Mouse (Mus musculus): ENCODE measurements at regions not wholly inside any gene's neighbourhood (a gene's known extent, or its start where the extent isn't known, plus 50 kb on each side); places are given as distances from the start of the nearest gene placed in this dataset.

DNA sequence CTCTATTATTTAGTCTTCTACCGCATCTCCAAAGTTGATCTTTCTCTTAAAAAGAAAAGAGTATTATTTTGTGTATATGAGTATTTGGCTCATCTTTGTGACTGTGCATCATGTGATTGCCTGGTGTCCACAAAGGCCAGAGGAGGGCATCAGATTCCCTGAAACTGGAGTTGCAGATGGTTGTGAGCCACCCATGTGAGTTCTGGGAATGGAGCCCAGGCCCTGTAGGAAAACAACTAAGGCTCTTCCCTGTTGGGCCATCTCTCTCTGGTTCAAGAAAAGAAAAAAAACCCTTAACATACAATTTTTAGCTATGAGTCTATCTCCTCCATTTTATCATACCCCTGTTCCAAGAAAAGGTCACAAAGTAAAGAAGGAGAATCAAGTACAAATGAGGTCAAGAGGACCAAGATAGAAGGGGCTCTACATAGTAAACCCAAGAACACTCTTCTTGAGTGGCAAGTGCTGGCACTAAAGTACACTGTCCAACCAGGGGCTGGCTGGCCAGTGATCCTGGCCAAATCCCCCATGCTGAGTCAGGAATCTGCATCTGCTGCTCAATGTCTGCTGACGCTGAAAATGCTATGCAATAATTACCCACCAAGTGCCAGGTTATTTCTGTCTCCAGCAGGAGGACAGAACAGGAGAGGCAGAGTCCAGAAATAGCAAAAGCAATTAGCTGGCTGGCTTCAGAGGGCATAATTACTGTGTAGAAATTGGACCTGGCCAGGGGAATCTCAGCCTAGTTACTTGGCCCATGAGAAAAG lies 108.2 kb upstream of the B3gat1 start:
- Histone ChIP-seq H3K36me3 (ENCODE audit: control insufficient read depth, insufficient read depth, low read length) (no peaks in the 10 kb centered on the region), H3K4me1 (ENCODE audit: control insufficient read depth, insufficient read depth, low read length) (no peaks in the 10 kb centered on the region), H3K4me2 (ENCODE audit: low read length) (no peak overlapping the region), H3K27ac (ENCODE audit: low read length) (no peak overlapping the region), H3K4me3 (ENCODE audit: low read depth, low read length) (no peak overlapping the region), H3K27me3 (ENCODE audit: control insufficient read depth, insufficient read depth, low read depth, low read length) (no peaks in the 10 kb centered on the region), H3K9ac (ENCODE audit: low read depth, low read length) (no peak overlapping the region), H3K9me3 (replicated peaks; ENCODE audit: control insufficient read depth, low read length, poor library complexity, severe bottlenecking) (no peaks in the 10 kb centered on the region)
- ATAC-seq = no peak
- WGBS = 74% methylated on average over 2 of the region's 2 CpGs

DNA sequence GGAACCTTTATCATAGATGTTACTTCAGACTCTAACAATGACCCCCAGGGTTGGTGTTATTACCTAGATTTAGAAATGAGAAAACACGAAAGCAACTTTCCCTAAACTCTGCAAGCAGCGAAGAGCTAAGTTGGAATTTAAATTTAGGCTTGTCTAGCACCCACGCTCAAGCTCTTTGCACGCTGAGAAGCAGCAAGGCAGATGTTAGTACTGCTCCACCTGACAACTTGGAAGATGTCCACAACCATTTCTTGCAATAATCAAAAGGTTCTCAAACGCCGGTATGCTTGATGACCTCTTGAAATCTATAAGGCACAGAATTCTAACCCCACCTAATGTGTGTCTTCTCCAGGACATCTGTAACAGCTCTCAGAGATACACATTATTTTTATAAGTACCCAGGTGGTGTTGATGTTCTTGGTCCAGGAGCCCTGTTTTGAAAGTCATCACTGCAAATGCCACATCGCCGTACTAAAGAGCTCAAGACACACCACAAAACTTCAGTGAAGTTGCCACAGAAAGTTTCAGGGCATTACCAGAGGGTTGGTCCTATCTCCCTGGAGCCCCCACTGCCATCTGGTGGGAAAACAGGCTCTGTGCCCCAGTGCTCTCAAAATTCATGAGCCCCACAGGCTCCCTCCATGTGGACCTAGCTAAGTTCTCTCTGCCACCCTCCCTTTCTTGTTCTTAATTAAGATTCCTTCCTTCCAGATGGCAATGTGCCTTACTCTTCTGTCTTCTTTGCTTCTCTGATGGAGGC lies 100.5 kb upstream of the B3gat1 start:
- ATAC-seq = no peak
- Histone ChIP-seq H3K4me1 (ENCODE audit: control insufficient read depth, insufficient read depth, low read length) (no peaks in the 10 kb centered on the region), H3K9ac (ENCODE audit: low read depth, low read length) (no peak overlapping the region), H3K27ac (ENCODE audit: low read length) (no peak overlapping the region), H3K4me3 (ENCODE audit: low read depth, low read length) (no peak overlapping the region), H3K36me3 (ENCODE audit: control insufficient read depth, insufficient read depth, low read length) (no peaks in the 10 kb centered on the region), H3K9me3 (replicated peaks; ENCODE audit: control insufficient read depth, low read length, poor library complexity, severe bottlenecking) (no peaks in the 10 kb centered on the region), H3K27me3 (ENCODE audit: control insufficient read depth, insufficient read depth, low read depth, low read length) (no peaks in the 10 kb centered on the region), H3K4me2 (ENCODE audit: low read length) (no peak overlapping the region)
- 93% methylated on average over 8 of the region's 8 CpGs for WGBS

DNA sequence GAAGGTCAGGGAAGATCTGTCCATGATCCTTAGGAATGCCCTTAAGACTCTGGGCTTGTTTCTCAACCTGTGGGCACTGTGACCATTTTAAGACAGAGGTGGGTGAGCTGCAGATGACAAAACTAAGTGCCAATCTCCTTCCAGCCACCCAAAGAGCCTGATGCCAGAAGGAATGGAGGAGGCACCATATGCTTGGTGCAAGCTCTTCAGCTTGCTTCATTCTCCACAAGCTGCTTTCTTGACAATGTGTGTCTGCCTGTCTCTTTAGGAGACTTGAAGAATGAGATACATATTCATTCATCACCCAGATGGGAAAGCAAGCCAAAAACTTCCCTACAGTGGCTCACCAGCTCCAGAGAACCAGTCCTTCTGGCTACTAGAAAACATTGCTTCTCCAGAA lies 98.3 kb upstream of the B3gat1 start:
- Histone ChIP-seq H3K4me2 (ENCODE audit: low read length) (no peak overlapping the region), H3K36me3 (ENCODE audit: control insufficient read depth, insufficient read depth, low read length) (no peaks in the 10 kb centered on the region), H3K9me3 (replicated peaks; ENCODE audit: control insufficient read depth, low read length, poor library complexity, severe bottlenecking) (no peaks in the 10 kb centered on the region), H3K27ac (ENCODE audit: low read length) (no peak overlapping the region), H3K4me3 (ENCODE audit: low read depth, low read length) (no peak overlapping the region), H3K4me1 (ENCODE audit: control insufficient read depth, insufficient read depth, low read length) (no peaks in the 10 kb centered on the region), H3K27me3 (ENCODE audit: control insufficient read depth, insufficient read depth, low read depth, low read length) (no peaks in the 10 kb centered on the region), H3K9ac (ENCODE audit: low read depth, low read length) (no peak overlapping the region)
- no peak for ATAC-seq

DNA sequence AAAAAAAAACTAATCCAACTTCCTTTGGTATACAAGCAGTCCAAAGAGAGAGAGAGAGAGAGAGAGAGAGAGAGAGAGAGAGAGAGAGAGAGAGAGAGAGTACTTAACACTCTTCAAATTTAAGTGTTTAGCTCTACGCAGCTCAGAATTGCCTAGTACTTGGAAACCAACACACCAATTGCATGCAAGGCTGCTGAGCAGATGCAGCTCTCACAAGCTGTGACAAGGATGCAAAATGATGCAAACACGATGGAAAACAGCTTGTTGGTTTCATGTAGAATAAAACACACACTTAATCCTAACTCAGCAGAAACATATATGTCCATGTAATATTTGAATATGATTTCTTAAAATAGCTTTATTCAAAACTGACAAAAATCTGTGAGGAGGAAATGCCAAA lies 94.9 kb upstream of the B3gat1 start:
- WGBS = 82% methylated on average over 2 of the region's 2 CpGs
- Histone ChIP-seq H3K9ac (ENCODE audit: low read depth, low read length) (no peak overlapping the region), H3K9me3 (replicated peaks; ENCODE audit: control insufficient read depth, low read length, poor library complexity, severe bottlenecking) (no peaks in the 10 kb centered on the region), H3K27ac (ENCODE audit: low read length) (no peak overlapping the region), H3K27me3 (ENCODE audit: control insufficient read depth, insufficient read depth, low read depth, low read length) (no peaks in the 10 kb centered on the region), H3K4me3 (ENCODE audit: low read depth, low read length) (no peak overlapping the region), H3K4me2 (ENCODE audit: low read length) (no peak overlapping the region), H3K36me3 (ENCODE audit: control insufficient read depth, insufficient read depth, low read length) (no peaks in the 10 kb centered on the region), H3K4me1 (ENCODE audit: control insufficient read depth, insufficient read depth, low read length) (no peaks in the 10 kb centered on the region)
- ATAC-seq = no peak

DNA sequence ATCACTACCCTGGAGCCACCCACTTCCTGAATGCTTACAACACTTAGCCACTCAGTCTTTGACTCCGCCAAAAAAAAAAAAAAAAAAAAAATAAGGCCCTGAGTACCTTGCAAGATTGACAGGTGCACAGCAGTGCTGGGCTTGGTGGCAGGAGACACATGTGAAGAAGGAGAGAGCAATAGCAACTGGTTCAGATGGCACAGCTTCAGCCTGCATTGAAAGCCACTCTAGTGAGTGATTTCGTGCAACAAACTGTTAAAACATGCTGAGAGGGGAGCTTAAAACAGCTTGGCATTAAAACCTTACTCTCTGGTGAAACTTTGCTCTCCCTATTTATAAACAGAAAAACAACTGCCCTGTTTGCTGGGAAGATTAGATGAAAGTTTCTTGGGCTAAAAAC lies 91.2 kb upstream of the B3gat1 start:
- Histone ChIP-seq H3K4me3 (ENCODE audit: low read depth, low read length) (no peak overlapping the region), H3K9me3 (replicated peaks; ENCODE audit: control insufficient read depth, low read length, poor library complexity, severe bottlenecking) (no peaks in the 10 kb centered on the region), H3K4me1 (ENCODE audit: control insufficient read depth, insufficient read depth, low read length) (no peaks in the 10 kb centered on the region), H3K4me2 (ENCODE audit: low read length) (no peak overlapping the region), H3K27ac (ENCODE audit: low read length) (no peak overlapping the region), H3K9ac (ENCODE audit: low read depth, low read length) (no peak overlapping the region), H3K36me3 (ENCODE audit: control insufficient read depth, insufficient read depth, low read length) (no peaks in the 10 kb centered on the region), H3K27me3 (ENCODE audit: control insufficient read depth, insufficient read depth, low read depth, low read length) (no peaks in the 10 kb centered on the region)
- no peak for ATAC-seq
- 64% methylated on average over 2 of the region's 2 CpGs for WGBS

DNA sequence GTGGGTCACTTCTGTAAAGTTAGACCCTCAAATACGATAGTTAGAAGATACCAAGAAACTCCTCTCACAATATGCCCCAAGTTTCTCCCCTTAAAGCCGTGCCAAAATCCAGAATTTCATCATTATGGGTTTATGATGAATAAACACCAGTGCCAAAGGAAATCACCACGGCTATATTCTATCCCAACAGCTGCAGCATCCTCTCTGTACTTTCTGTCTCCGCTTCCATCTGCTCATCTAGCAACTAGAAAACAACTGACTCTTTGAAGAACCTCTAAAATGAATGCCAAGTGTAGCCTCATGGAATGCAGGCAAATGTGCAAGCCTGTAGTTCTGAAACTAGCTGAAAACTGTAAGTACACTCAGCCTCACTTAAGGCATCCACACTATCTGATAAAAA lies 90.7 kb upstream of the B3gat1 start:
- no peaks in the 10 kb centered on the region for H3K4me1 ChIP-seq (ENCODE audit: control insufficient read depth, insufficient read depth, low read length)
- no peak overlapping the region for H3K27ac ChIP-seq (ENCODE audit: low read length)
- H3K4me3 ChIP-seq (ENCODE audit: low read depth, low read length) = no peak overlapping the region
- H3K36me3 ChIP-seq (ENCODE audit: control insufficient read depth, insufficient read depth, low read length) = no peaks in the 10 kb centered on the region
- ATAC-seq = no peak
- no peak overlapping the region for H3K9ac ChIP-seq (ENCODE audit: low read depth, low read length)
- H3K27me3 ChIP-seq (ENCODE audit: control insufficient read depth, insufficient read depth, low read depth, low read length) = no peaks in the 10 kb centered on the region
- 87% methylated on average over 4 of the region's 4 CpGs for WGBS
- H3K4me2 ChIP-seq (ENCODE audit: low read length) = no peak overlapping the region
- H3K9me3 ChIP-seq (replicated peaks; ENCODE audit: control insufficient read depth, low read length, poor library complexity, severe bottlenecking) = no peaks in the 10 kb centered on the region

DNA sequence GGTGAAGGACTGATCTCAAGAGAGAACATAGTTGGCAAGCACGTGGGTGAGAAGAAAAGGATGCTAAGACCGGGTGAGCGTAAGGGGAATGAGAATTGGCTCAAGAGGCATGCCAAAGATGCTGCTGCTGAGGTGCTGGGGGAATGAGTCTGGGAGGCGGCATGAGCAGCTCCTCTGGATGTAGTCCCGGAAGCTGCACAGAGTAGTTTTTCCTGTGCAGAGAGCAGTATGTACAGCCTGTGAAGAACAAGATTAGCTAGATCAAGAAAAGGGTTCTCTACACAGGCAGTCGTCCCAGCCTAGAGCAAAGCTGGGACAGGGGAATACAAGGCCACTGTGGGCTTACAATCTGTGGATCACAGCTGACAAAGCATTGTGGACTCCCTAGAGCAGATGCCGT lies 84.0 kb upstream of the B3gat1 start:
- Histone ChIP-seq H3K36me3 (ENCODE audit: control insufficient read depth, insufficient read depth, low read length) (no peaks in the 10 kb centered on the region), H3K27ac (ENCODE audit: low read length) (no peak overlapping the region), H3K27me3 (ENCODE audit: control insufficient read depth, insufficient read depth, low read depth, low read length) (no peaks in the 10 kb centered on the region), H3K4me3 (ENCODE audit: low read depth, low read length) (no peak overlapping the region), H3K4me2 (ENCODE audit: low read length) (no peak overlapping the region), H3K9ac (ENCODE audit: low read depth, low read length) (no peak overlapping the region), H3K9me3 (replicated peaks; ENCODE audit: control insufficient read depth, low read length, poor library complexity, severe bottlenecking) (no peaks in the 10 kb centered on the region), H3K4me1 (ENCODE audit: control insufficient read depth, insufficient read depth, low read length) (no peaks in the 10 kb centered on the region)
- ATAC-seq = no peak
- 82% methylated on average over 7 of the region's 7 CpGs for WGBS

DNA sequence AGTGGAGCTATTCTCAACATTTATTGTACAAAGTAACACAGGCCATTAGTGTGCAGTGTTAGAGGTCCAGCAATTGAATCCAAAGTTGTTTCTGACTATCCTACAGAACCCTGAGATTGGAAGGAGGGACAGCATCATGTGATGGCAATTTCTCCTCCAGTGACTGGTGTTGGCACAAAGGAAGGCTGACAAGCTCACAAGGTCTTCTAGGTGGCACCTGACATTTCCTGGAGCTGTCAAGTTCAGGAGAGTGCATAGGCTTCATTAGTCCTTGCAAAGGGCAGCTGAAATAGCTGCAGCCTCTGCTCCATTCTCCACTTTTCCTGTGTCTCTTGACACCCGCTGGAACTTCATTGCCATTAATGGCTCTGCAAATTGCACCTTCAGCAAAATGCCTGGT lies 80.6 kb upstream of the B3gat1 start:
- Histone ChIP-seq H3K4me3 (ENCODE audit: low read depth, low read length) (no peak overlapping the region), H3K4me1 (ENCODE audit: control insufficient read depth, insufficient read depth, low read length) (no peaks in the 10 kb centered on the region), H3K27me3 (ENCODE audit: control insufficient read depth, insufficient read depth, low read depth, low read length) (no peaks in the 10 kb centered on the region), H3K36me3 (ENCODE audit: control insufficient read depth, insufficient read depth, low read length) (no peaks in the 10 kb centered on the region), H3K9me3 (replicated peaks; ENCODE audit: control insufficient read depth, low read length, poor library complexity, severe bottlenecking) (no peaks in the 10 kb centered on the region), H3K27ac (ENCODE audit: low read length) (no peak overlapping the region), H3K4me2 (ENCODE audit: low read length) (no peak overlapping the region), H3K9ac (ENCODE audit: low read depth, low read length) (no peak overlapping the region)
- ATAC-seq = no peak
- WGBS = 76% methylated on average over 1 of the region's 1 CpGs

DNA sequence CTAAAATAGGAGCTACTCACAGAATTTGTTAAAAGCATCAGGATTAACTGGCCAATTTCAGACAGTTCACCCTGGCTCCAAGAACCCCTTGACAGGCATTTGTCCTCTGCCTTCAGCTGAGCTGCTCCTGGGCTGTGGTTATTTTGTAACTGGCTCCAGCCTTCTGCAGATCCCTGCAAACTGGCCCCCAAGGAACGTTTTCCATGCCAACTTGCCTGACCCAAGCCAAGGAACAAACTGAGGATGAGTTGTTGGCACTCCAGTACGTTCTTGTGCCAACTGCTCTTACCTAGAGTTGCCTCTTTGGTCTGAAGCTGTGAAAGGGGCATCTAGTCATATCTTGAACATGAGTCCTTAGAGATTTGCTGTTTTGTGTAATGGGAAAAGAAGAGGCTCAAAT lies 74.2 kb upstream of the B3gat1 start:
- Histone ChIP-seq H3K4me3 (ENCODE audit: low read depth, low read length) (no peak overlapping the region), H3K27me3 (ENCODE audit: control insufficient read depth, insufficient read depth, low read depth, low read length) (no peaks in the 10 kb centered on the region), H3K4me2 (ENCODE audit: low read length) (no peak overlapping the region), H3K4me1 (ENCODE audit: control insufficient read depth, insufficient read depth, low read length) (no peaks in the 10 kb centered on the region), H3K9me3 (replicated peaks; ENCODE audit: control insufficient read depth, low read length, poor library complexity, severe bottlenecking) (no peaks in the 10 kb centered on the region), H3K36me3 (ENCODE audit: control insufficient read depth, insufficient read depth, low read length) (no peaks in the 10 kb centered on the region), H3K9ac (ENCODE audit: low read depth, low read length) (no peak overlapping the region), H3K27ac (ENCODE audit: low read length) (no peak overlapping the region)
- 75% methylated on average over 2 of the region's 2 CpGs for WGBS
- no peak for ATAC-seq

Measured in midbrain, embryonic 16.5 days (tissue).